8 mouse cellular contexts compared by ENCODE assay signal in genomic region chr5:31138241-31138967, GRCm38 (mm10). TPM values are rescaled to one million over a fixed set of nuclear protein-coding genes. Genes with fewer than 3 reads are reported as not detected.
DNase-seq lines count a peak whose midpoint lies in the region; ATAC-seq and TF ChIP-seq lines count a peak whose summit lies in the region.

Gene Ucn (minus strand): TSS chr5:31138829.

- peak within 1 kb of the TSS; percentile 80 for H3K4me3 ChIP-seq in megakaryocyte, embryonic 14.5 days (replicated peaks)
- 0 out of 2 replicates have a peak within 1 kb of the TSS, but pooled peaks have one; percentile 14 for H3K4me3 ChIP-seq in intestine, postnatal 0 days (ENCODE audit: low read depth, low read length)
- peak within 1 kb of the TSS; percentile 5; the same call in 1 of the 2 replicates for H3K4me3 ChIP-seq in stomach, embryonic 15.5 days (replicated peaks)

- no peak for TF ChIP-seq CTCF in intestine, postnatal 0 days (IDR thresholded peaks at IDR 0.05; ENCODE audit: low read depth)

- no peak for ATAC-seq in megakaryocyte, adult 5-6 weeks (ENCODE audit: poor library complexity, severe bottlenecking)
- ATAC-seq in intestine, postnatal 0 days, result no peak
- ATAC-seq in stomach, embryonic 15.5 days (ENCODE audit: insufficient read depth, low FRiP score, low read depth), result peak; percentile 31; the same call in 1 of the 2 replicates

- DNase-seq in adrenal gland, postnatal 14 days, result peak; percentile 25
- DNase-seq in adrenal gland, adult 2 months, result no peak
- no peak for DNase-seq in ovary, adult 18-20 months (ENCODE audit: low spot score)
- DNase-seq in frontal cortex, postnatal 10 days (ENCODE audit: low spot score in 2 of 2), result no peak

- no peaks in the 10 kb centered on the region for H3K9me3 ChIP-seq in megakaryocyte, embryonic 14.5 days
- no peaks in the 10 kb centered on the region for H3K9me3 ChIP-seq in intestine, postnatal 0 days (ENCODE audit: control insufficient read depth)
- no peaks in the 10 kb centered on the region for H3K9me3 ChIP-seq in stomach, embryonic 15.5 days

- H3K4me1 ChIP-seq in megakaryocyte, embryonic 14.5 days, result peaks cover 40% of the 10 kb centered on the region
- no peaks in the 10 kb centered on the region for H3K4me1 ChIP-seq in intestine, postnatal 0 days (replicated peaks; ENCODE audit: control insufficient read depth, insufficient read depth, low read length)
- H3K4me1 ChIP-seq in stomach, embryonic 15.5 days, result peaks cover 16% of the 10 kb centered on the region

- peaks cover 16% of the 10 kb centered on the region for H3K36me3 ChIP-seq in megakaryocyte, embryonic 14.5 days (replicated peaks; ENCODE audit: low read length)
- H3K36me3 ChIP-seq in intestine, postnatal 0 days (ENCODE audit: control insufficient read depth, insufficient read depth), result 0 out of 2 replicates have a peak, but pooled peaks cover 8% of the 10 kb centered on the region
- peaks cover 4% of the 10 kb centered on the region; the same call in 1 of the 2 replicates for H3K36me3 ChIP-seq in stomach, embryonic 15.5 days

- no peak within 1 kb of the TSS for H3K27ac ChIP-seq in intestine, postnatal 0 days (ENCODE audit: low read depth, low read length)
- H3K27ac ChIP-seq in stomach, embryonic 15.5 days, result no peak within 1 kb of the TSS

- WGBS in intestine, postnatal 0 days, result 1% methylated on average over 52 of the region's 52 CpGs
- WGBS in stomach, embryonic 15.5 days, result 2% methylated on average over 52 of the region's 52 CpGs

- H3K9ac ChIP-seq in intestine, postnatal 0 days (ENCODE audit: low read depth, low read length), result no peak within 1 kb of the TSS
- no peak within 1 kb of the TSS for H3K9ac ChIP-seq in stomach, embryonic 15.5 days

- H3K27me3 ChIP-seq in megakaryocyte, embryonic 14.5 days (replicated peaks), result peaks cover 60% of the 10 kb centered on the region
- peaks cover 56% of the 10 kb centered on the region for H3K27me3 ChIP-seq in intestine, postnatal 0 days (replicated peaks; ENCODE audit: control insufficient read depth, insufficient read depth, low read length)
- peaks cover 53% of the 10 kb centered on the region for H3K27me3 ChIP-seq in stomach, embryonic 15.5 days (replicated peaks)

- peak within 1 kb of the TSS; percentile 37 for H3K4me2 ChIP-seq in intestine, postnatal 0 days (replicated peaks; ENCODE audit: low read depth)
- H3K4me2 ChIP-seq in stomach, embryonic 15.5 days, result peak within 1 kb of the TSS; percentile 33

RNA-seq across cellular contexts. Expression of gene Ucn, which starts in this region (rescaled TPM):
- total RNA-seq in adrenal gland, postnatal 14 days (2021), result not detected in 2 replicates
- not detected for total RNA-seq in adrenal gland, adult 2 months (2021)
- polyA plus RNA-seq in adrenal gland, adult 2 months (2012; rRNA removed), result not detected in 2 replicates
- not detected in 2 replicates for polyA plus RNA-seq in megakaryocyte, embryonic 14.5 days (2012; ENCODE audit: insufficient read depth, low replicate concordance)
- total RNA-seq in megakaryocyte, adult 5-6 weeks (2015), result not detected in 2 replicates
- total RNA-seq in megakaryocyte, adult 5-6 weeks (2017), result not detected in 2 replicates
- polyA plus RNA-seq in intestine, postnatal 0 days (2015; fragmentation: Nextera tagmentation; extraction: Ambion mirVana), result not detected in 2 replicates
- polyA plus RNA-seq in stomach, embryonic 15.5 days (2015; fragmentation: Nextera tagmentation; extraction: Ambion mirVana), result not detected in 2 replicates

Comparison
In these comparisons a context has a peak if more than half of its experiments do, and no peak if none do; other contexts are left out.
1. Peak in DNase-seq in adrenal gland, postnatal 14 days; RNA of the gene not detected or under 1 TPM.
2. Peak in ATAC-seq, H3K4me3 ChIP-seq and H3K4me2 ChIP-seq in stomach, embryonic 15.5 days; RNA of the gene not detected or under 1 TPM.
3. H3K4me3 ChIP-seq: peak in every context shown above with its lines; median percentile 80 in megakaryocyte, embryonic 14.5 days; 14 in intestine, postnatal 0 days; 5 in stomach, embryonic 15.5 days.